Mouse (Mus musculus): ENCODE data around the gene Rpl22.

- TF ChIP-seq GATA1 (IDR thresholded peaks at IDR 0.05; ENCODE audit: borderline replicate concordance, low read length) = no peak
- TF ChIP-seq FLI1 (IDR thresholded peaks at IDR 0.05; ENCODE audit: low read length) = no peak
Measured at GRCm38 (mm10) chr4:152282721-152283120, 42.8 kb upstream of the Rpl22 start.
